Mouse (Mus musculus): ENCODE data around the gene N4bp2. TPM values are rescaled to one million over a fixed set of nuclear protein-coding genes. Genes with fewer than 3 reads are reported as not detected.
"Not testable (repeated sequence)": the region's sequence is repeated elsewhere in the genome, so short reads cannot be mapped to it uniquely, and the experiment has no call there.

Gene N4bp2
- polyA plus RNA-seq, 1 experiment from 2014 or later = 12.0 TPM

- no peak overlapping the region for H3K4me2 ChIP-seq (ENCODE audit: low read length)
- no peak overlapping the region for H3K4me3 ChIP-seq (ENCODE audit: low read length)
- H3K27ac ChIP-seq (ENCODE audit: low read depth, low read length) = no peak overlapping the region
- H3K9ac ChIP-seq (ENCODE audit: low read depth, low read length) = no peak overlapping the region
- no peaks in the 10 kb centered on the region for H3K4me1 ChIP-seq (ENCODE audit: control insufficient read depth, insufficient read depth, low read depth, low read length)
- ATAC-seq = no peak
- no peaks in the 10 kb centered on the region for H3K27me3 ChIP-seq (replicated peaks; ENCODE audit: control insufficient read depth, insufficient read depth, low read length)
- H3K36me3 ChIP-seq (ENCODE audit: control insufficient read depth, insufficient read depth, low read length) = peaks cover 8% of the 10 kb centered on the region
- WGBS = 88% methylated on average over 4 of the region's 4 CpGs
- H3K9me3 ChIP-seq (ENCODE audit: control insufficient read depth, low read length) = no peaks in the 10 kb centered on the region
Measured at GRCm38 (mm10) chr5:65776166-65776565, 12.8 kb downstream of the N4bp2 start.

- 96% methylated on average over 3 of the region's 3 CpGs for WGBS
- Histone ChIP-seq H3K4me2 (ENCODE audit: low read length) (no peak overlapping the region), H3K4me1 (ENCODE audit: control insufficient read depth, insufficient read depth, low read depth, low read length) (no peaks in the 10 kb centered on the region), H3K27me3 (replicated peaks; ENCODE audit: control insufficient read depth, insufficient read depth, low read length) (no peaks in the 10 kb centered on the region), H3K9ac (ENCODE audit: low read depth, low read length) (no peak overlapping the region), H3K27ac (ENCODE audit: low read depth, low read length) (no peak overlapping the region), H3K9me3 (ENCODE audit: control insufficient read depth, low read length) (no peaks in the 10 kb centered on the region), H3K36me3 (ENCODE audit: control insufficient read depth, insufficient read depth, low read length) (peaks cover 8% of the 10 kb centered on the region), H3K4me3 (ENCODE audit: low read length) (no peak overlapping the region)
- ATAC-seq = no peak
Measured at GRCm38 (mm10) chr5:65776907-65777306, 13.6 kb downstream of the N4bp2 start.

DNA sequence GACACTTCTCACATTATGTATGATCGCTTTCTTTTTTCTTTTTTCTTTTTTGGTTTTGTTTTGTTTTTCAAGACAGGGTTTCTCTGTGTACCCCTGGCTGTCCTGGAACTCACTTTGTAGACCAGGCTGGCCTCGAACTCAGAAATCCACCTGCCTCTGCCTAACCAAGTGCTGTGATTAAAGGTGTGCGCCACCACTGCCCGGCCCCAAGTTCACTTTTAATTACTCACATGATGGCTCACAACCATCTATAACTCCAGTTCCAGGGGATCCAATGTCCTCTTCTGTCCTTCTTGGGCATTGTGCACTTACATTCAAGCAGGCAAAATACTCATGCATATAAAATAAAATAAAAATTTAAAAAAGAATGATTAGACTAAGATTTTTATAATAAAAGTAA lies 15.7 kb downstream of the N4bp2 start:
- not testable (repeated sequence) for H3K9me3 ChIP-seq (ENCODE audit: control insufficient read depth, low read length); H3K4me3 ChIP-seq (ENCODE audit: low read length); H3K9ac ChIP-seq (ENCODE audit: low read depth, low read length); H3K4me2 ChIP-seq (ENCODE audit: low read length); H3K27ac ChIP-seq (ENCODE audit: low read depth, low read length); ATAC-seq; H3K27me3 ChIP-seq (replicated peaks; ENCODE audit: control insufficient read depth, insufficient read depth, low read length); H3K4me1 ChIP-seq (ENCODE audit: control insufficient read depth, insufficient read depth, low read depth, low read length)
- 93% methylated on average over 4 of the region's 4 CpGs for WGBS
- peaks cover 10% of the 10 kb centered on the region for H3K36me3 ChIP-seq (ENCODE audit: control insufficient read depth, insufficient read depth, low read length)

GRCm38 (mm10) chr5:65779401-65780063 lies 16.2 kb downstream of the N4bp2 start:
- H3K9ac ChIP-seq (ENCODE audit: low read depth, low read length) = no peak overlapping the region
- no peak overlapping the region for H3K4me3 ChIP-seq (ENCODE audit: low read length)
- no peak overlapping the region for H3K27ac ChIP-seq (ENCODE audit: low read depth, low read length)
- no peaks in the 10 kb centered on the region for H3K9me3 ChIP-seq (ENCODE audit: control insufficient read depth, low read length)
- no peaks in the 10 kb centered on the region for H3K27me3 ChIP-seq (replicated peaks; ENCODE audit: control insufficient read depth, insufficient read depth, low read length)
- H3K4me2 ChIP-seq (ENCODE audit: low read length) = no peak overlapping the region
- WGBS = 43% methylated on average over 3 of the region's 3 CpGs
- ATAC-seq = no peak
- no peaks in the 10 kb centered on the region for H3K4me1 ChIP-seq (ENCODE audit: control insufficient read depth, insufficient read depth, low read depth, low read length)
- peaks cover 10% of the 10 kb centered on the region for H3K36me3 ChIP-seq (ENCODE audit: control insufficient read depth, insufficient read depth, low read length)

DNA sequence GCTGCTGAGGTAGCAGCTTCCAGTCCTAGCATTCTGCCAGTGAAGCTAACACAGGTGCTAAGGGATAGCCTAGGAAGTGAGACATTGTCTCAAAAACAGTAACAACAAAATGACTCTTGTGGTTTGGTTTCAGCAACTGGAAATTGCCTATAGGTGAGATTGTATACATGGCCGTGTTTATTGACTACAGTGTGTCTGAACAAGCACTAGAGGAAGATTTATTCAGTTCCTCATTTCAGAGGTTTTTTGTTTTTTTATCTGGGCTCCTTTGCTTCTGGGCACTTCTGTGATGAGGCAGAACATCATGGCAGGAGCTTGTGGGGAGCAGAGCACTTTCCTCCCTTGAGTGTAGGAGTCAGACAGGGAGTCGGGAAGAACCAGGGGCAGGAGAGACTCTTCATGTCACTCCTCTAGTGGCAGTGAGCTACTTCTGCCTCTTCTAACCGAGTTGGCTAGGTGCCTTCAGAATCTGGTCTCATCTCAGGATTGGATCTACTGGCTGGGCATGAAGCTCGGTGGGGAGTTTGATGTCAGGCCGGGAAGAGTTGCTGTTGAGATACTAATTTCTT lies 17.9 kb downstream of the N4bp2 start:
- no peaks in the 10 kb centered on the region for H3K27me3 ChIP-seq (replicated peaks; ENCODE audit: control insufficient read depth, insufficient read depth, low read length)
- H3K4me2 ChIP-seq (ENCODE audit: low read length) = no peak overlapping the region
- no peaks in the 10 kb centered on the region for H3K9me3 ChIP-seq (ENCODE audit: control insufficient read depth, low read length)
- no peak overlapping the region for H3K9ac ChIP-seq (ENCODE audit: low read depth, low read length)
- H3K4me3 ChIP-seq (ENCODE audit: low read length) = no peak overlapping the region
- H3K4me1 ChIP-seq (ENCODE audit: control insufficient read depth, insufficient read depth, low read depth, low read length) = no peaks in the 10 kb centered on the region
- H3K36me3 ChIP-seq (ENCODE audit: control insufficient read depth, insufficient read depth, low read length) = peaks cover 8% of the 10 kb centered on the region
- H3K27ac ChIP-seq (ENCODE audit: low read depth, low read length) = no peak overlapping the region
- 86% methylated on average over 5 of the region's 5 CpGs for whole genome bisulfite sequencing
- ATAC-seq = no peak

- Histone ChIP-seq H3K36me3 (ENCODE audit: control insufficient read depth, insufficient read depth, low read length) (peaks cover 3% of the 10 kb centered on the region; the same call in 1 of the 2 replicates), H3K9me3 (ENCODE audit: control insufficient read depth, low read length) (no peaks in the 10 kb centered on the region), H3K27ac (ENCODE audit: low read depth, low read length) (no peak overlapping the region), H3K9ac (ENCODE audit: low read depth, low read length) (no peak overlapping the region), H3K4me2 (ENCODE audit: low read length) (no peak overlapping the region), H3K27me3 (replicated peaks; ENCODE audit: control insufficient read depth, insufficient read depth, low read length) (no peaks in the 10 kb centered on the region), H3K4me3 (ENCODE audit: low read length) (no peak overlapping the region), H3K4me1 (ENCODE audit: control insufficient read depth, insufficient read depth, low read depth, low read length) (no peaks in the 10 kb centered on the region)
- 86% methylated on average over 13 of the region's 13 CpGs for WGBS
- no peak for ATAC-seq
Measured at GRCm38 (mm10) chr5:65781769-65782715, 18.7 kb downstream of the N4bp2 start.

DNA sequence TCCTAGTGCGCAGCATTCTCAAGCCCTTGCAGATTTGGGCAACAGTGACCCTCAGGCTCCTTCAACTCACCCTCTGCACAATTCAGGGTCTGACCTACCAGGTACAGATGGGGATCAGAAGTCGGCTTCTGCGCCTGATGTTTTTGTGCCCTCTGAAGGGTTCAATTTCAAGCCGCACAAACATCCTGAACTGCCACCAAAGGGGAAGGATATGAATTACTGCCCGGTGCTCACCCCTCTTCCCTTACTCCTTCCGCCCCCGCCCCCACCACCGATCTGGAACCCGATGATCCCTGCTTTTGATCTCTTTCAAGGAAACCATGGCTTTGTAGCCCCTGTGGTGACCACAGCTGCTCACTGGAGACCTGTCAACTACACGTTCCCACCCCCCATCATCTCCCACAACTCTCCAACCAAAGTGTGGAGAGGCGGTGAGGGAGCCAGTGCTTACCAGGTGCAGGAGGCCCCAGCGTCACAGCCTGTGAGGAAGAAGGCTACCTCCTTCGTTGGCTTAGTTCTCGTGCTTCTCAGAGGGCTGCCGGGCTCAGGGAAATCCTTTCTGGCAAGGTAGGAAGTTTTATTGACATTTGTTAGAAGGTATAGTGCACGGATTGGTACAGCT lies 27.4 kb downstream of the N4bp2 start:
- Histone ChIP-seq H3K9ac (ENCODE audit: low read depth, low read length) (no peak overlapping the region), H3K27me3 (replicated peaks; ENCODE audit: control insufficient read depth, insufficient read depth, low read length) (no peaks in the 10 kb centered on the region), H3K9me3 (ENCODE audit: control insufficient read depth, low read length) (no peaks in the 10 kb centered on the region), H3K27ac (ENCODE audit: low read depth, low read length) (no peak overlapping the region), H3K4me3 (ENCODE audit: low read length) (no peak overlapping the region), H3K4me2 (ENCODE audit: low read length) (no peak overlapping the region), H3K36me3 (ENCODE audit: control insufficient read depth, insufficient read depth, low read length) (peaks cover 13% of the 10 kb centered on the region), H3K4me1 (ENCODE audit: control insufficient read depth, insufficient read depth, low read depth, low read length) (no peaks in the 10 kb centered on the region)
- WGBS = 82% methylated on average over 16 of the region's 16 CpGs
- no peak for ATAC-seq

- H3K4me2 ChIP-seq (ENCODE audit: low read length) = no peak overlapping the region
- no peaks in the 10 kb centered on the region for H3K27me3 ChIP-seq (replicated peaks; ENCODE audit: control insufficient read depth, insufficient read depth, low read length)
- H3K4me1 ChIP-seq (ENCODE audit: control insufficient read depth, insufficient read depth, low read depth, low read length) = no peaks in the 10 kb centered on the region
- H3K9me3 ChIP-seq (ENCODE audit: control insufficient read depth, low read length) = no peaks in the 10 kb centered on the region
- peaks cover 16% of the 10 kb centered on the region for H3K36me3 ChIP-seq (ENCODE audit: control insufficient read depth, insufficient read depth, low read length)
- no peak overlapping the region for H3K27ac ChIP-seq (ENCODE audit: low read depth, low read length)
- ATAC-seq = no peak
- H3K4me3 ChIP-seq (ENCODE audit: low read length) = no peak overlapping the region
- 75% methylated on average over 3 of the region's 3 CpGs for WGBS
- H3K9ac ChIP-seq (ENCODE audit: low read depth, low read length) = no peak overlapping the region
Measured at GRCm38 (mm10) chr5:65794202-65794601, 30.9 kb downstream of the N4bp2 start.

DNA sequence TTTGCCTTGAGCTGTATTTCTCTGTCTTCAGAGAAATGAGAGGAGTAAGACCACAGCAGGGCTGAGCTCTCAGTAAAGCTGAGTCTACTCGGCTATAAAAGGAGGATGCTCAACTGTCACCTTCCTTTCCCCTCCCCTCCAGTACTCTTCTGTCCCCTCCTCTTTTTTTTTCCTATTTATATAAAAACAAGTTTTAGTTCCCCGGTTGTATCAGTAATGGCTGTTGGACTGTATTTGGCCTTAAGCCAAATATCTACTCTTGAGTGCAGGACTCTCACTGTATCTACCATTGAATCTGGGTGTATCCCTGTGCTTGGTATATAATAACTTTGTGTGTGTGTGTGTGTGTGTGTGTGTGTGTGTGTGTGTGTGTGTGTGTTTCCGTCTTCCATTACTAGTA lies 31.4 kb downstream of the N4bp2 start:
- 83% methylated on average over 3 of the region's 3 CpGs for WGBS
- Histone ChIP-seq H3K4me1 (ENCODE audit: control insufficient read depth, insufficient read depth, low read depth, low read length) (no peaks in the 10 kb centered on the region), H3K9me3 (ENCODE audit: control insufficient read depth, low read length) (no peaks in the 10 kb centered on the region), H3K4me3 (ENCODE audit: low read length) (no peak overlapping the region), H3K9ac (ENCODE audit: low read depth, low read length) (no peak overlapping the region), H3K27ac (ENCODE audit: low read depth, low read length) (no peak overlapping the region), H3K36me3 (ENCODE audit: control insufficient read depth, insufficient read depth, low read length) (peaks cover 16% of the 10 kb centered on the region), H3K27me3 (replicated peaks; ENCODE audit: control insufficient read depth, insufficient read depth, low read length) (no peaks in the 10 kb centered on the region), H3K4me2 (ENCODE audit: low read length) (no peak overlapping the region)
- no peak for ATAC-seq

Data from hindbrain, embryonic 16.5 days (tissue).